Mouse (Mus musculus) embryo, embryonic 9.5 days (tissue): Measurements from ENCODE around the gene Mogat1.
"Not testable (repeated sequence)": the region's sequence is repeated elsewhere in the genome, so short reads cannot be mapped to it uniquely, and the experiment has no call there.

Experiments
- DNase-seq: peaks from one replicate; pipeline ENCODE4 v3.0.0-alpha.2; 2017; ENCODE audit errors: extremely low spot score

The Mogat1 gene

DNA sequence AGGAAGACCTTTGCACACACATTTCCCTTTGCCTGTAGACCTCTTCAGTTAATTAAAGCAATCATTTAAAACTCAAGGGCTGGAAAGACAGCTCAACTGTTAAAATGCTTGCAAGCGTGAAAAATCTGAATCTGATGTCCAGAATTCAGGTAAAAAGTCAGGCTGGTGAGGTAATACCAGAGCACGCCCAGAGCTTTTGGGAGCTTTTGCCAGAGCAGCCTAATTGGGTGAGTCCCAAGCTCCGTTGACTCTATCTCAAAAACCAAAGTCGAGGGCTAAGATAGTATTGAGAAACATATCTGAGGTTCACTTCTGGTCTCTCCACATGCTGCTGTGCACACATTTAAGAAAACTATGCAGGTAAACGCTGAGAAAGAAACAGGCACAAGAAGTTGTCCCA lies at the start of gene Mogat1:
TSS of gene Mogat1 (plus strand) at position 130 of the 400 bp plus-strand sequence.
- DNase-seq, result no peak

DNA sequence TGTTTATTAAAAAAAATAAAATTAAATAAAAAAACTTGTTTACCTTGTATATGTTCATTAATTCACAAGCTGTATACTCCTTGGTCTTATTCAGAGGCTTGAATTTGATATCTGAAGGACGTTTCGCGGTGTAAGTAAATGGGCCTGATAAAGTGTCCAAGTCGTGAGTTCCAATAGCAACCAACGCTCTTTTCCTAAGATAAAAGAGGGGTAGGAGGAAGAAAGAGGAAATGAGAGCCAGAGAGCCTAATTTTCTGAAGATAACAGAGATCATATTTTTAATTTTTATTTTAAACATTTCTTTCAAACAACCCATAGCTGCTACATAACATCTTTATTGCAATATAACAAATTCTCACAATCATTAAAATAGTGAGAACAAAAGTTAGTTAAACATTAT lies 38.4 kb upstream of the Mogat1 start:
- no peak for DNase-seq

DNA sequence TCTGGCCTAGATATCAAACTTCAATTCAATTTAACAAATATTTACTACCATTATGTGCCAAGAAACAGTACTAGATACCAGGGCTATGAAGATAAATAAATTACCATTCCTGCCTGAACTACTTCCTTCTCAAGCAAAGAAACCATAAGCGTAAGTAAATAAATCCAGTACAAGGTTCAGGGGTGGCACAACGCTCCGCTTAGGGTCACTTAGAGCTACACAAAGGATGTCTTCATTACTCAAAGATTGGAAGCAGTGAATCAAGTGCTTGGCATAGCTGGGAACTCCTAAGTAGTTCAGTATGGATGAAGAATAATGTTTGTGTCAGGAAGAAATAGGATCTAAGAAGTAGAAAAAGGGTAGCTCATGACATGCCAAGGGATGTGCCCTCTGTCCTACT lies 27.4 kb upstream of the Mogat1 start:
- no peak for DNase-seq

- DNase-seq, result no peak
Observed at GRCm38 (mm10) chr1:78484361-78484760, 26.4 kb upstream of the Mogat1 start.

- DNase-seq, result no peak
Observed at GRCm38 (mm10) chr1:78488427-78488751, 22.4 kb upstream of the Mogat1 start.

DNA sequence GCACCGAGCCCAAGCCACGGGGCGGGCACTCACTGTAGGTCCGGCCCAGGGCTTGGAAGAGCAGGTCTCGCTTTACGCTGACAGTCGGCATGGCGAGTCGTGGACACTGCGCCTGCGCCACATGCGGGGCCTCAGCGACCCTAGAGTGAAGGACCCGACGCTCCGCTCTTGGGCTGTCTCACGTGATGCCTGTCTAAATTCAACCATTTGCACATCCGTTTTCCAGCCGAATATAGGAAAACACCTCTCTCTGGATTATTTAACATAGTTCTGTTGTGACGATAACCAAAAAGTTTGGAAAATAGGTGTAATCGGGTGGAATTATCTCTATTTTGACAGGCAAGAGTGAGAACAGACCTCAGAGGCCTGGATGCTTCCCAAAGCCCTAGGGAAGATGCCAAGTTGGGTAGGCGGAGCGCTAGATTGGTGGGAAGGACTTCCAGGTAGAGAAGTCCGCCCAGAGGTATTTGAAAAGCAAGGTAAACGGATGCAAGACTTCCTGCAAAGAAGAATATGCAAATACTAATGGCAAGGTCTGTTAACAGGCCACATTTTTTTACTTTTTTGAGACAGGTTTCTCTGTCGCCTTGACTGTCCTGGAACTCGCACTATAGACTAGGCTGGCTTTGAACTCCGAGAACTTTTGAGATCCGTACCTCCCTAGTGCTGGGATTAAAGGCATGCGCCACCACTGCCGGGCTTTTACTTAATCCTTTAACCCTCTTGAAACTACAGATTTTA lies 21.9 kb upstream of the Mogat1 start, which contains the start of gene Farsb:
TSS of gene Farsb (minus strand) at position 146 of the 741 bp plus-strand sequence.
- DNase-seq, result peak; percentile 94

- no peak for DNase-seq
Observed at GRCm38 (mm10) chr1:78490143-78490542, 20.6 kb upstream of the Mogat1 start.

GRCm38 (mm10) chr1:78501036-78501435 lies 9.8 kb upstream of the Mogat1 start:
- no peak for DNase-seq

GRCm38 (mm10) chr1:78501856-78502255 lies 8.9 kb upstream of the Mogat1 start:
- not testable (repeated sequence) for DNase-seq

GRCm38 (mm10) chr1:78502527-78502926 lies 8.3 kb upstream of the Mogat1 start:
- no peak for DNase-seq

DNA sequence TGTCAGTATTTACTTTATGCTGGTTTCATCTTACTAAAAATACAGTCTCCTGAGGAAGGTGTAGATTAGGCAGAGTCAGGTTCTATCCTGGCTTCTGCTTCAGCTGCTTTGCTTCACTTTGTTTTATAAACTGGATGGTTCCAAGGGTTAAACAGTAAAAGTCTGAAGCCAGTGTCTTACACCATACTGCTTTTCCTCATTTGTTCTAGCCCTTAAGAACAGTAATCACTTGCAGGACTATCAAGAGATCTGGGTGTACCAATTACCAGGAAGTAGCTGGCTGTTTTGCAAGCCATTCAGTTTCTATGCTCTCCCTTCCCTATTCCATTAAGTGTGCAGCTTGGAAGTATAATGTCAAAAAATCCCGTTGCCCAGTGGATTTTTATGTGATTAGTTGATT lies 3.7 kb upstream of the Mogat1 start:
- DNase-seq, result no peak

DNA sequence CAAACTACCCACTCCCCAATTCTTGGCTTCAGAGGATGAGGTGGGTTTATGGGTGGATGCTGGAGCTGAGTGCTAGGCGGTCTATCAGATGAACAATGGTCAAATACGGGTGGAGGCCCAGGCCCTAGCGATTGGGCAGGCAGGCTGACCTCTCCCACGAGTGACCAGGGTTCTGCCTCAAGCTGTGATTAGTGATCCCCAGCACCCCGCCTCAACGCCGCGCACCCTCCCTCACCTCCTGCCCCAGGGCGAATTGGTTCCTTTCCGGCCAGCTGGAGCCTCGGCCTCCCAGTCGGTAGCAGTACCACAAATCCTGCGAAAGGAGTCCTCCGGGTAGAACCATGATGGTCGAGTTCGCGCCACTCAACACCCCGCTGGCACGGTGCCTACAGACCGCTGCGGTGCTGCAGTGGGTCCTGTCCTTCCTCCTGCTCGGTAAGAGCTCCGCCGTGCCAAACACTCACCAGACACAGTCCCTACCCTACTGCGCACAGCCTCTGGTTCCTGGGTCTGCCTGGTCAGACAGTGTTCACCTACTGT lies 900 bp downstream of the Mogat1 start, which contains the start of gene BC035947:
TSS of gene BC035947 (minus strand) at position 538 of the 540 bp plus-strand sequence.
- DNase-seq, result peak; percentile 43

GRCm38 (mm10) chr1:78512756-78513155 lies 2.0 kb downstream of the Mogat1 start:
- no peak for DNase-seq

DNA sequence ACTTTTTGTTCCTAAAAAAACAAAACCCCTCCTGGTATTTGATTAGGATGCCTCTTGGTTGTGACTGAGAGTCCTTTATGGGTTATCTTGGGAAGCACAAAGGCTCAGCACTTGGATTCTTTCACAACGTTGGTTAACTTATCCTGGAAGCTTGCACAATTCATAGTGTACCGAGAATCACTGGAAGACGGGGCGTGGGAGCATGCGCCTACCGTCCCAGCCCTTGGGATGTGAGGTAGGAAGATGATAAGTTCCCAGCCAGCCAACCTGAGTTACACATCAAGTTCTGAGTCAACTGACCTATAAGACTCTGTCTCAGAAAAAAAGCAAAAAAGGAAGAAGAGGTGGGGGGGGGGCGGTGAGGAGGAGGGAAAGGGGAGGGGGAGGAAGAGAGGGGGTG lies 8.1 kb downstream of the Mogat1 start:
- DNase-seq, result no peak

DNA sequence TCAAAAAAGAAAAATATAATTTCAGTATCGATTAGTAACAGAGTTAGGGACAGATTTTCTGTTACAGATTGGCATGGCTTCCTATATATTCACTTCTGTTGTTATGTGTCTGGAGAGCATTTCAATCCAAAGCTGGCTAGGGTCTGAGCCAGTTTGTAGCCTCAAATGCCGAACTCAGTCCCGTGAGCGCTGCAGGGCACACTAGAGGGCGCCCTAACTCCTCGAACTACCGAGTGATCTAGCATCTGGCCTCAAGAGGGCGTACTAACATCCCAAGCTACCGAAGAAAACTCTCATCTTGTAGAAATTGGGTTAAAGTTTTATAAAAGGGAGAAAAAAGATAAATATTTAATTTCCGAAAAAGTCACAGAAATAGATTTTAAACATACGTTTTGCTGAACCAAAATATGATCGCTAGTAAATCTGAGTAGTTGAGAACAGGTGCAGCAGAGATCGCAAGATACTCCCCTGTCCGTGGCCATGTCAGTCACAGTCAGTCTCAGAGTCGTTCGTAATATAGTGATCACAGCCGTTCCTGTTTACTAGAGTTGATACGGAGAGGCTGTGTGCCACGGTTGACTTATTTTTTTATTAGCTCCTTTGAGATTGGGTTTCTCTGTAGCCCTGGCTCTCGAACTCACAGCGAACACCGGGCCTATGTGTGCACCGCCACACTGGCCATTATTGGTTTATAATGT lies 14.5 kb downstream of the Mogat1 start:
- DNase-seq, result peak; percentile 51

- no peak for DNase-seq
Observed at GRCm38 (mm10) chr1:78528356-78528755, 17.6 kb downstream of the Mogat1 start.

GRCm38 (mm10) chr1:78529011-78529410 lies 18.2 kb downstream of the Mogat1 start:
- no peak for DNase-seq

DNA sequence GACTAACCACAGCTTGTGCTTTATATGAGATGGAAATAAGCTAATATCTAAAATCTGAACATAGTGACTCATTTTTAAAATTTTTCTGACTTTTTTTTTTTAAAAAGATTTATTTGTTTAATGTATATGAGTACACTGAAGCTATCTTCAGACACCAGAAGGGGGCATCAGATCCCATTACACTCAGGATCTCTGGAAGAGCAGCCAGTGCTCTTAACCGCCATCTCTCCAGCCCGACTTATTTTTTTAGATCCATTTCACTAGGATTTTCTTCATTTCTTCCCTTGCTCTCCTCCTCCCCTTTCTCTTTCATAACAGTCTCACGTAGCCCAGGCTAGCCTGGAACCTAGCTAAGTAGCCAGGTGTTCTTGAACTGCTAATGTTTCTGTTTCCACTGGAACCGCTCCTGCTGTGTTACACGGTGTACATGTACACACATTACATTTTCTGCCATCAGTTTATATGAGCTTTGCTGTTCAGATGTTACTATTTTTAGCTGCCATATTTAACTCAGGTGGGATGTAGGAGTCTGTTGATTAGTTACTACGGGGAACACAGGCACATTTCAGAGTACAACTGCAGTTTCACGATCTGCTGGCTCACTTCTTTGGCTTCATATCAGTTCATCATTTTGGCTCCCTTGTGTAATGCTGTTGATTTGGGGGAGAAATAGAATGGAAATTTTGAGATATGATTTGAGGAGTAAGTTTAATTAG lies 19.9 kb downstream of the Mogat1 start:
- no peak for DNase-seq

DNA sequence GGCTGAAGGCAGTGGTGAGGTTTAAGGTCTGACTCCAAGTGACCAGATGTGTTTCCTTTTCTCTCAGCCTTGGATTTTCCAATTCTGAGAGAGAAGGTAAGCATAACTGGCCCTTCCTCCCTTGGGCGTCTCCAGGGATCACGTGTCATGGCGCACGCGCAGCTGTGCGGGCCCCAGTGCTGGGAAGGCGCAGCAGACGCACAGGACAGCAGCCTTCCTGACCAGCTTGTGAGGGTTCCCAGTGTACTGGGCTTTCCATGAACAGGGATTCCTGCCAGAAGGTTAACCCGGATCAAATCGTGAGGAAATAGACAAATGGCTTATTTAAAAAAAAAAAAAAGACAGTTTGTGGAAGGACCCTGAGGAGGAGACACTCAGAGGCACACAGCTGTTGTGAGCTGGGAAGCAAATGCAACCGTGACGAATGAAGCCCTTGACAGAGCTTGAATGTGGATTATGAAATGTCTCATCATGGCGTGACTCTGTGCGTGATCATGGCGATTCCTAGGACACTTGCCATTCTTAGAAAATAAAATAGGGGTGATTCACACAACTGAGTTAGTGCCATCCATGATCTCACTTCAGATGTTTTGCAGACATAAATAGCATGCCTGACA lies 21.5 kb downstream of the Mogat1 start:
- no peak for DNase-seq

DNA sequence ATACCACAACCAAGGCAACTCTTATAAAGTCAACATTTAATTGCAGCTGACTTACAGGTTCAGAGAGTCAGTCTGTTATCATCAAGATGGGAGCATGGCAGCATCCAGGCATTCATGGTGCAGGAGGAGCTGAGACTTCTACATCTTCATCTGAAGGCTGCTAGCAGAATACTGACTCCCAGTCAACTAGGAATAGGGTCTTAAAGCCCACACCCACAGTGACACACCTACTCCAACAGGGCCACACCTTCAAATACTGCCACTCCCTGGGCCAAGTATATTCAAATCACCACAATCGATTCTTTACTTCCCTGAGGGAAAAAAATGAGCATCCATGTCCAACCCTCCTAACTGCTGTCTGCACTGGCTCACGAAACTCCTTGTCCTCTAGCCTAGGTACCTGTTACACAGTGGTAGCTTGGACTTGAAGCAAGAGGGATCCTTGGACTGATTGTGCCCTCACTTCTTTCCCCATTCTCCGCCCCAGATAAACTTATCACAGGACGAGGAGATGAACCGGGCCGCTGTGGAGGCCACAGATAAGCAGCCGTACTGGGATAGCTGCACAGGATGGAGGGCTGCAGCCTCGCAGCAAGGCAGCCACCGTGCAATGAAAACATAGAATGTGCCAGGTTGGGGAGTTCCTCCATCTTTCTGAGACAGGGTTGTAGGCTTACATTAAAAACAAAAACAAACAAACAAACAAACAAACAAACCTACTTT lies 23.8 kb downstream of the Mogat1 start:
- no peak for DNase-seq
